Comparison of ENCODE assay signal across 8 mouse cellular contexts in genomic region chr13:67452021-67452309, GRCm38 (mm10). TPM values are rescaled to one million over a fixed set of nuclear protein-coding genes. Genes with fewer than 3 reads are reported as not detected.
DNase-seq lines count a peak whose midpoint lies in the region; ATAC-seq and TF ChIP-seq lines count a peak whose summit lies in the region.

No protein-coding gene starts in this region.

- peak overlapping the region; percentile 75 for H3K4me2 ChIP-seq in intestine, embryonic 15.5 days (replicated peaks)
- peak overlapping the region; percentile 69 for H3K4me2 ChIP-seq in midbrain, embryonic 13.5 days (replicated peaks)

- peak overlapping the region; percentile 60; the same call in 1 of the 2 replicates for H3K9ac ChIP-seq in intestine, embryonic 15.5 days
- peak overlapping the region; percentile 65 for H3K9ac ChIP-seq in midbrain, embryonic 13.5 days (replicated peaks)

- no peaks in the 10 kb centered on the region for H3K27me3 ChIP-seq in intestine, embryonic 15.5 days (replicated peaks)
- no peaks in the 10 kb centered on the region for H3K27me3 ChIP-seq in midbrain, embryonic 13.5 days

- TF ChIP-seq POLR2A in lung, adult 2 months (IDR thresholded peaks at IDR 0.05; ENCODE audit: borderline replicate concordance, extremely low read depth, low read depth, low read length), result no peak

- TF ChIP-seq CTCF in lung, adult 2 months (IDR thresholded peaks at IDR 0.05; ENCODE audit: insufficient read depth, low read length), result no peak

- H3K4me3 ChIP-seq in lung, adult 2 months (replicated peaks; ENCODE audit: extremely low read depth, low read depth, low read length), result peak overlapping the region; percentile 34
- H3K4me3 ChIP-seq in intestine, embryonic 15.5 days (replicated peaks), result peak overlapping the region; percentile 58
- H3K4me3 ChIP-seq in midbrain, embryonic 13.5 days (replicated peaks), result peak overlapping the region; percentile 51

- H3K36me3 ChIP-seq in intestine, embryonic 15.5 days, result no peaks in the 10 kb centered on the region
- 0 out of 2 replicates have a peak, but pooled peaks cover 2% of the 10 kb centered on the region for H3K36me3 ChIP-seq in midbrain, embryonic 13.5 days

- peak overlapping the region; percentile 40; the same call in 1 of the 2 replicates for H3K27ac ChIP-seq in intestine, embryonic 15.5 days
- H3K27ac ChIP-seq in midbrain, embryonic 13.5 days, result no peak overlapping the region

- peak; percentile 11 for DNase-seq in adrenal gland, postnatal 10 days
- DNase-seq in adrenal gland, adult 2 months, result no peak
- DNase-seq in lung, adult 2 months, result no peak
- DNase-seq in lung, adult 18-20 months, result no peak
- DNase-seq in left cerebral cortex, postnatal 4 days, result no peak
- no peak for DNase-seq in spleen, adult 12 weeks (ENCODE audit: low spot score)

- no peaks in the 10 kb centered on the region for H3K9me3 ChIP-seq in intestine, embryonic 15.5 days
- H3K9me3 ChIP-seq in midbrain, embryonic 13.5 days, result no peaks in the 10 kb centered on the region

- intact Hi-C loops in left cerebral cortex, postnatal 4 days (cut with DNase I), result no loop called here

- H3K4me1 ChIP-seq in lung, adult 2 months (ENCODE audit: control insufficient read depth, insufficient read depth, low read length), result no peaks in the 10 kb centered on the region
- H3K4me1 ChIP-seq in intestine, embryonic 15.5 days (replicated peaks), result peaks cover 2% of the 10 kb centered on the region; the same call in 1 of the 2 replicates
- peaks cover 8% of the 10 kb centered on the region for H3K4me1 ChIP-seq in midbrain, embryonic 13.5 days (replicated peaks)

- WGBS in lung, adult 2 months, result 12% methylated on average over 3 of the region's 3 CpGs
- 7% methylated on average over 3 of the region's 3 CpGs for WGBS in intestine, embryonic 15.5 days
- WGBS in midbrain, embryonic 13.5 days, result 3% methylated on average over 3 of the region's 3 CpGs

- ATAC-seq in intestine, embryonic 15.5 days, result peak; percentile 72
- ATAC-seq in midbrain, embryonic 13.5 days, result peak; percentile 35; the same call in 1 of the 2 replicates

RNA-seq across cellular contexts. Expression of gene Zfp874a, which starts 0.5 kb away (rescaled TPM):
- 10 to 100 TPM; 11.1 to 13.2 TPM for total RNA-seq in adrenal gland, postnatal 10 days (2021)
- total RNA-seq in adrenal gland, adult 2 months (2021), result 10 to 100 TPM; 16.5 to 20.0 TPM
- polyA plus RNA-seq in adrenal gland, adult 2 months (2012; rRNA removed), result 0.44 and 0.46 TPM in 2 replicates
- polyA plus RNA-seq in lung, adult 2 months (2012; rRNA removed), result 0.66 and 2.5 TPM in 2 replicates
- 6.7 and 8.2 TPM in 2 replicates for polyA plus RNA-seq in intestine, embryonic 15.5 days (2015; fragmentation: Nextera tagmentation; extraction: Ambion mirVana)
- 5.2 and 7.3 TPM in 2 replicates for polyA plus RNA-seq in midbrain, embryonic 13.5 days (2015; fragmentation: Nextera tagmentation; extraction: Ambion mirVana)
- 10 to 100 TPM in 1 of 2 experiments, 1 to 10 TPM in 1; 8.6 to 10.8 TPM for total RNA-seq in left cerebral cortex, postnatal 4 days (2021)

RNA-seq across cellular contexts. Expression of gene Zfp459, which starts 30.7 kb away (rescaled TPM):
- total RNA-seq in adrenal gland, postnatal 10 days (2021), result 1 to 10 TPM in 1 of 2 experiments, under 1 TPM in 1; 0.54 to 1.5 TPM
- 1 to 10 TPM in 1 of 2 experiments, under 1 TPM in 1; 0.29 to 3.9 TPM for total RNA-seq in adrenal gland, adult 2 months (2021)
- polyA plus RNA-seq in adrenal gland, adult 2 months (2012; rRNA removed), result 0.02 TPM in 1 of 2 replicates, not detected in the other
- polyA plus RNA-seq in lung, adult 2 months (2012; rRNA removed), result 0.20 and 0.43 TPM in 2 replicates
- 1.6 and 3.0 TPM in 2 replicates for polyA plus RNA-seq in intestine, embryonic 15.5 days (2015; fragmentation: Nextera tagmentation; extraction: Ambion mirVana)
- 0.58 and 0.86 TPM in 2 replicates for polyA plus RNA-seq in midbrain, embryonic 13.5 days (2015; fragmentation: Nextera tagmentation; extraction: Ambion mirVana)
- 1 to 10 TPM; 1.7 to 2.8 TPM for total RNA-seq in left cerebral cortex, postnatal 4 days (2021)

RNA-seq across cellular contexts. Expression of gene Zfp874b, which starts 32.1 kb away (rescaled TPM):
- total RNA-seq in adrenal gland, postnatal 10 days (2021), result 10 to 100 TPM; 11.7 to 14.2 TPM
- total RNA-seq in adrenal gland, adult 2 months (2021), result 10 to 100 TPM; 16.1 to 17.3 TPM
- polyA plus RNA-seq in adrenal gland, adult 2 months (2012; rRNA removed), result 0.28 and 0.95 TPM in 2 replicates
- polyA plus RNA-seq in lung, adult 2 months (2012; rRNA removed), result 1.0 and 3.1 TPM in 2 replicates
- polyA plus RNA-seq in intestine, embryonic 15.5 days (2015; fragmentation: Nextera tagmentation; extraction: Ambion mirVana), result 2.0 and 2.9 TPM in 2 replicates
- polyA plus RNA-seq in midbrain, embryonic 13.5 days (2015; fragmentation: Nextera tagmentation; extraction: Ambion mirVana), result 2.3 and 2.4 TPM in 2 replicates
- 10 to 100 TPM; 10.6 to 12.1 TPM for total RNA-seq in left cerebral cortex, postnatal 4 days (2021)

RNA-seq across cellular contexts. Expression of gene Zfp58, which starts 48.4 kb away (rescaled TPM):
- total RNA-seq in adrenal gland, postnatal 10 days (2021), result 1 to 10 TPM; 6.0 to 8.1 TPM
- 1 to 10 TPM; 7.5 to 7.6 TPM for total RNA-seq in adrenal gland, adult 2 months (2021)
- polyA plus RNA-seq in adrenal gland, adult 2 months (2012; rRNA removed), result 0.17 and 0.20 TPM in 2 replicates
- polyA plus RNA-seq in lung, adult 2 months (2012; rRNA removed), result 0.79 and 0.91 TPM in 2 replicates
- polyA plus RNA-seq in intestine, embryonic 15.5 days (2015; fragmentation: Nextera tagmentation; extraction: Ambion mirVana), result 10.6 and 12.4 TPM in 2 replicates
- polyA plus RNA-seq in midbrain, embryonic 13.5 days (2015; fragmentation: Nextera tagmentation; extraction: Ambion mirVana), result 15.1 and 16.0 TPM in 2 replicates
- 1 to 10 TPM; 7.9 to 8.3 TPM for total RNA-seq in left cerebral cortex, postnatal 4 days (2021)

RNA-seq across cellular contexts. Expression of gene Zfp429, which starts 52.3 kb away (rescaled TPM):
- 1 to 10 TPM; 4.3 to 4.4 TPM for total RNA-seq in adrenal gland, postnatal 10 days (2021)
- total RNA-seq in adrenal gland, adult 2 months (2021), result 1 to 10 TPM; 3.5 to 4.7 TPM
- 1.4 TPM in 1 of 2 replicates, not detected in the other for polyA plus RNA-seq in adrenal gland, adult 2 months (2012; rRNA removed)
- 1.1 and 1.9 TPM in 2 replicates for polyA plus RNA-seq in lung, adult 2 months (2012; rRNA removed)
- polyA plus RNA-seq in intestine, embryonic 15.5 days (2015; fragmentation: Nextera tagmentation; extraction: Ambion mirVana), result 4.8 and 5.6 TPM in 2 replicates
- polyA plus RNA-seq in midbrain, embryonic 13.5 days (2015; fragmentation: Nextera tagmentation; extraction: Ambion mirVana), result 4.0 and 5.2 TPM in 2 replicates
- total RNA-seq in left cerebral cortex, postnatal 4 days (2021), result 1 to 10 TPM; 3.1 to 3.2 TPM
